Mouse (Mus musculus): Measurements from ENCODE around the gene 9130019O22Rik. TPM values are rescaled to one million over a fixed set of nuclear protein-coding genes. Genes with fewer than 3 reads are reported as not detected.
A peak's percentile ranks its signal among the peaks of the same experiment; 100 is the strongest.
"Not testable (repeated sequence)": the region's sequence is repeated elsewhere in the genome, so short reads cannot be mapped to it uniquely, and the experiment has no call there.

9130019O22Rik gene
- polyA plus RNA-seq (2015; fragmentation: Nextera tagmentation; extraction: Ambion mirVana) = 4.8 and 5.5 TPM in 2 replicates

GRCm38 (mm10) chr7:127386641-127387392 is at the start of gene 9130019O22Rik:
Gene 9130019O22Rik, minus strand, starts transcription at chr7:127387166.
- Histone ChIP-seq H3K36me3 (peaks cover 9% of the 10 kb centered on the region), H3K27ac (replicated peaks) (0 out of 2 replicates have a peak within 1 kb of the TSS, but pooled peaks have one; percentile 46), H3K27me3 (no peaks in the 10 kb centered on the region), H3K9me3 (no peaks in the 10 kb centered on the region), H3K9ac (replicated peaks) (peak within 1 kb of the TSS; percentile 68), H3K4me2 (replicated peaks) (peak within 1 kb of the TSS; percentile 77), H3K4me1 (peaks cover 6% of the 10 kb centered on the region; the same call in 1 of the 2 replicates), H3K4me3 (peak within 1 kb of the TSS; percentile 69)
- 16% methylated on average over 38 of the region's 38 CpGs for WGBS
- ATAC-seq (replicated peaks) = peak; percentile 89

GRCm38 (mm10) chr7:127435206-127435605 is 48.2 kb upstream of the 9130019O22Rik start:
- H3K4me1 ChIP-seq = no peaks in the 10 kb centered on the region
- no peak overlapping the region for H3K27ac ChIP-seq (replicated peaks)
- no peak overlapping the region for H3K4me3 ChIP-seq
- H3K9me3 ChIP-seq = no peaks in the 10 kb centered on the region
- H3K36me3 ChIP-seq = no peaks in the 10 kb centered on the region
- ATAC-seq (replicated peaks) = no peak
- H3K9ac ChIP-seq (replicated peaks) = no peak overlapping the region
- no peaks in the 10 kb centered on the region for H3K27me3 ChIP-seq
- no peak overlapping the region for H3K4me2 ChIP-seq (replicated peaks)
- WGBS = 91% methylated on average over 4 of the region's 4 CpGs

GRCm38 (mm10) chr7:127426354-127426753 is 39.4 kb upstream of the 9130019O22Rik start:
- Histone ChIP-seq H3K9ac (replicated peaks) (no peak overlapping the region), H3K4me2 (replicated peaks) (no peak overlapping the region), H3K27me3 (peaks cover 12% of the 10 kb centered on the region), H3K4me3 (no peak overlapping the region), H3K4me1 (peaks cover 9% of the 10 kb centered on the region), H3K36me3 (no peaks in the 10 kb centered on the region), H3K27ac (replicated peaks) (no peak overlapping the region), H3K9me3 (no peaks in the 10 kb centered on the region)
- 69% methylated on average over 3 of the region's 3 CpGs for WGBS
- ATAC-seq (replicated peaks) = no peak

GRCm38 (mm10) chr7:127425911-127426310 is 38.9 kb upstream of the 9130019O22Rik start:
- Histone ChIP-seq H3K4me3 (no peak overlapping the region), H3K9me3 (no peaks in the 10 kb centered on the region), H3K27me3 (peaks cover 12% of the 10 kb centered on the region), H3K27ac (replicated peaks) (no peak overlapping the region), H3K4me1 (peaks cover 13% of the 10 kb centered on the region), H3K9ac (replicated peaks) (no peak overlapping the region), H3K36me3 (no peaks in the 10 kb centered on the region), H3K4me2 (replicated peaks) (no peak overlapping the region)
- ATAC-seq (replicated peaks) = no peak
- WGBS = 90% methylated on average over 2 of the region's 2 CpGs

- H3K9me3 ChIP-seq = no peaks in the 10 kb centered on the region
These were observed 38.3 kb upstream of the 9130019O22Rik start for GRCm38 (mm10) chr7:127425291-127425690.

GRCm38 (mm10) chr7:127422247-127422646 is 35.3 kb upstream of the 9130019O22Rik start:
- H3K4me2 ChIP-seq (replicated peaks) = peak overlapping the region; percentile 98
- H3K36me3 ChIP-seq = no peaks in the 10 kb centered on the region
- ATAC-seq (replicated peaks) = peak; percentile 67
- peak overlapping the region; percentile 92 for H3K9ac ChIP-seq (replicated peaks)
- H3K4me1 ChIP-seq = peaks cover 16% of the 10 kb centered on the region
- H3K27me3 ChIP-seq = peaks cover 12% of the 10 kb centered on the region
- H3K9me3 ChIP-seq = no peaks in the 10 kb centered on the region
- peak overlapping the region; percentile 74 for H3K4me3 ChIP-seq
- WGBS = 1% methylated on average over 15 of the region's 15 CpGs
- peak overlapping the region; percentile 79 for H3K27ac ChIP-seq (replicated peaks)

More at GRCm38 (mm10) chr7:127425291-127425690, 38.3 kb upstream of the 9130019O22Rik start:
- peaks cover 16% of the 10 kb centered on the region for H3K4me1 ChIP-seq
- H3K4me2 ChIP-seq (replicated peaks) = no peak overlapping the region
- H3K36me3 ChIP-seq = no peaks in the 10 kb centered on the region
- WGBS = 87% methylated on average over 3 of the region's 3 CpGs
- peaks cover 12% of the 10 kb centered on the region for H3K27me3 ChIP-seq
- no peak for ATAC-seq (replicated peaks)
- no peak overlapping the region for H3K27ac ChIP-seq (replicated peaks)
- H3K4me3 ChIP-seq = no peak overlapping the region
- no peak overlapping the region for H3K9ac ChIP-seq (replicated peaks)

GRCm38 (mm10) chr7:127421388-127422191 is 34.6 kb upstream of the 9130019O22Rik start, which contains the start of gene Zfp688:
Gene Zfp688, minus strand, starts transcription at chr7:127422068.
- H3K4me2 ChIP-seq (replicated peaks) = peak within 1 kb of the TSS; percentile 98
- H3K36me3 ChIP-seq = no peaks in the 10 kb centered on the region
- 1% methylated on average over 48 of the region's 48 CpGs for WGBS
- peak within 1 kb of the TSS; percentile 74 for H3K4me3 ChIP-seq
- no peaks in the 10 kb centered on the region for H3K9me3 ChIP-seq
- H3K4me1 ChIP-seq = peaks cover 16% of the 10 kb centered on the region
- peak within 1 kb of the TSS; percentile 79 for H3K27ac ChIP-seq (replicated peaks)
- H3K9ac ChIP-seq (replicated peaks) = peak within 1 kb of the TSS; percentile 92
- peak; percentile 97 for ATAC-seq (replicated peaks)
- H3K27me3 ChIP-seq = peaks cover 12% of the 10 kb centered on the region

GRCm38 (mm10) chr7:127411418-127411817 is 24.5 kb upstream of the 9130019O22Rik start:
- ATAC-seq (replicated peaks) = no peak
- no peak overlapping the region for H3K4me2 ChIP-seq (replicated peaks)
- 77% methylated on average over 2 of the region's 2 CpGs for WGBS

GRCm38 (mm10) chr7:127406002-127406987 is 19.3 kb upstream of the 9130019O22Rik start, which contains the start of gene Zfp764:
Gene Zfp764, minus strand, starts transcription at chr7:127406822.
- Histone ChIP-seq H3K27ac (replicated peaks) (peak within 1 kb of the TSS; percentile 75), H3K4me2 (replicated peaks) (peak within 1 kb of the TSS; percentile 95), H3K9ac (replicated peaks) (peak within 1 kb of the TSS; percentile 73), H3K4me3 (peak within 1 kb of the TSS; percentile 54)
- not testable (repeated sequence) for H3K27me3 ChIP-seq, H3K4me1 ChIP-seq, H3K36me3 ChIP-seq, H3K9me3 ChIP-seq
- WGBS = 5% methylated on average over 40 of the region's 40 CpGs
- peak; percentile 88 for ATAC-seq (replicated peaks)

More at GRCm38 (mm10) chr7:127411418-127411817, 24.5 kb upstream of the 9130019O22Rik start:
- Histone ChIP-seq H3K9me3 (no peaks in the 10 kb centered on the region), H3K9ac (replicated peaks) (no peak overlapping the region), H3K27ac (replicated peaks) (no peak overlapping the region), H3K4me1 (0 out of 2 replicates have a peak, but pooled peaks cover under 1% of the 10 kb centered on the region), H3K27me3 (no peaks in the 10 kb centered on the region), H3K36me3 (no peaks in the 10 kb centered on the region), H3K4me3 (no peak overlapping the region)

GRCm38 (mm10) chr7:127404101-127404500 is 17.1 kb upstream of the 9130019O22Rik start:
- not testable (repeated sequence) for ATAC-seq (replicated peaks); H3K9me3 ChIP-seq; H3K9ac ChIP-seq (replicated peaks); H3K27me3 ChIP-seq; H3K36me3 ChIP-seq; H3K4me1 ChIP-seq; H3K4me3 ChIP-seq; H3K27ac ChIP-seq (replicated peaks); H3K4me2 ChIP-seq (replicated peaks)
- 98% methylated on average over 6 of the region's 6 CpGs for WGBS

- 53% methylated on average over 2 of the region's 2 CpGs for WGBS
- H3K4me2 ChIP-seq (replicated peaks) = no peak overlapping the region
- H3K36me3 ChIP-seq = no peaks in the 10 kb centered on the region
- H3K4me1 ChIP-seq = peaks cover 8% of the 10 kb centered on the region
- H3K27me3 ChIP-seq = no peaks in the 10 kb centered on the region
- ATAC-seq (replicated peaks) = no peak
- no peaks in the 10 kb centered on the region for H3K9me3 ChIP-seq
- H3K27ac ChIP-seq (replicated peaks) = no peak overlapping the region
- H3K4me3 ChIP-seq = no peak overlapping the region
- no peak overlapping the region for H3K9ac ChIP-seq (replicated peaks)
These were observed 16.0 kb upstream of the 9130019O22Rik start for GRCm38 (mm10) chr7:127402980-127403379.
